Mouse (Mus musculus) left cerebral cortex, postnatal 4 days (tissue): Measurements from ENCODE around the gene Tas2r144. TPM values are rescaled to one million over a fixed set of nuclear protein-coding genes. Genes with fewer than 3 reads are reported as not detected.

Source experiments
- DNase-seq: peaks from one replicate; pipeline ENCODE4 v3.0.0-alpha.2; 2022
- intact Hi-C: fragments of 180-260 bp; cut with DNase I; formaldehyde crosslinking; loops from one replicate; pipeline ENCODE4 v1.15.1; 2025
- total RNA-seq, 2 experiments: library from RNA; stranded (reverse); gene quantifications; 2 replicates each; pipeline ENCODE4 v1.2.3; 2021

The Tas2r144 gene
- not detected for total RNA-seq

DNA sequence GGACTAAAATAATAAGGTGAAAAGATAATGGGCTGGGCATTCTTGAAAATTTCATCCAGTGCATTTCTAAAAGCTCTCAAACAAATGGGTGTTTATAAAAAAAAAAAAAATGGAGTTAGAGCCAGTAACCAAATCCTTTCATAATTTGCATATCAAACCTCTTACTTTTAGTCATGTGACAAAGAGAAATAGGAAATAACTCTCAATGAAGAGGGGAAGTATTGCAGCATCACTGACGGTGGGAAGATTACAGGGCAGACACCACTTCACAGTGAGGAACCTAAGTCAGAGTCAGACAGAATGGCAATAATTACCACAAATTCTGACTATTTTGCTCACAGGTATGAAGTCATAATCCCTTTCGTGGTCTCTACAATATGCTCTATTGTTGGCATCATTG is at the start of gene Tas2r144:
TSS of gene Tas2r144 (plus strand) at position 301 of the 400 bp plus-strand sequence.
- no peak for DNase-seq
- intact Hi-C loops, result no loop called here

GRCm38 (mm10) chr6:42182462-42182861 is 32.7 kb upstream of the Tas2r144 start:
- intact Hi-C loops, result no loop called here
- DNase-seq, result no peak

- DNase-seq, result no peak
- intact Hi-C loops, result no loop called here
Measured at GRCm38 (mm10) chr6:42186230-42186629, 28.9 kb upstream of the Tas2r144 start.

DNA sequence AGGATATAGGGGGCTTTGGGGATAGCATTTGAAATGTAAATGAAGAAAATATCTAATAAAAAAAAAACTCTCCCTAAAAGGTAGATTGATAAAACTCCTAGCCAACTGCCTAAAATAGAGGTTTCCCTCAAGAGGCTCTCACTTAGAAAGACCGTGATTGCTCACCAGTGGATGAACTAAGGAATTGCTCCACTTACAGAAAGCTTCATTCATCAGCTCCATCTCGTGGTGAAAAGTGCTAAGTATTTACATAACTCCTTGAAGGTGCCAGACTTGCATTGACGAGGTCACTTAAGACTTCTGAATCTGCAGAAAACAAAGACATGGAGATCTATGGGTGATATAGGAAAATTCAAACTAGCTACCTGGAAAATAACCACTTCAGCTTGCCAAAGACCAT is 17.4 kb upstream of the Tas2r144 start:
- DNase-seq, result no peak
- intact Hi-C loops, result loop anchor here (5.0 kb wide), 2 partner anchors 435 to 590 kb away; partner anchors contain the start of gene Ephb6

GRCm38 (mm10) chr6:42199498-42199897 is 15.6 kb upstream of the Tas2r144 start:
- no peak for DNase-seq
- intact Hi-C loops, result loop anchor here (5.0 kb wide), 2 partner anchors 437 to 592 kb away; partner anchors contain the start of gene Ephb6

DNA sequence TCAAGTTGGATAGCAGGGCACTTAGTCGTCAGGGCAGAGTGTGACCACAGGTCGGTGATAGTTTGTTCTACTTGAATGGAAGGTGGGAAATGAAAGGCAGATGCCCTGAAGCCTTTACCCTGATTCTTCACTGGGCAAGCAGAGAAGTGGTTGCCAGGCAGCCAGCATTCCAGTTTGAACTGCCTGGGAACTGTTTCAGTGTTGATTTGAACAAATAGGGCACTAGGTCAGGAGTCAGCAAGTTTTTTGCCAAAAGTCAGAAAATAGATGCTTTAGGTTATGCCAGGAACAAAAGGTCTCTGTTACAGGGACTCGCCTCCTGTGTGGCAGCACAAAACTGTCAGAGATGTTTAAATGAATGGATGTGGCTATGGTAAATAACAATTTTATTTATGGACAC is 7.2 kb downstream of the Tas2r144 start:
- intact Hi-C loops, result no loop called here
- DNase-seq, result peak; percentile 8

DNA sequence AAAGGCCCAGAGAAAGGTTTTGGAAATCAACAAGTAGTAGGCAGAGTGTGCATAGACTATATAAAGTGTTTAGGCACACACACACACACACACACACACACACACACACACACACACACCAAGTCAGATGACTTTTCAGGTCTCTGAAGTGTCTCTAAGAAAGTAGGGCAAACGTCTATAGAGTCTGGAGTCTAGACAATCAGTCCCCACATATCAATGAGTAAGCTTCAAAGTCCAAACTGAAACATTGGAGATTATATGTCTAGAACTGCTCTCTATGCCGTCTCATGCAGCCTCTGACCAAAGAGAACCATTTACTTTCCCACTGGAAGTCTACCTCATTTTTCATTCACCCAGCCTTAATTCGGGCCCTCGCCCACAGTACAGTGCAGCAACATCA is 9.9 kb downstream of the Tas2r144 start:
- intact Hi-C loops, result loop anchor here (5.0 kb wide), 2 partner anchors 37 to 357 kb away; partner anchors contain the start of genes Casp2 and Tmem139
- DNase-seq, result no peak

DNA sequence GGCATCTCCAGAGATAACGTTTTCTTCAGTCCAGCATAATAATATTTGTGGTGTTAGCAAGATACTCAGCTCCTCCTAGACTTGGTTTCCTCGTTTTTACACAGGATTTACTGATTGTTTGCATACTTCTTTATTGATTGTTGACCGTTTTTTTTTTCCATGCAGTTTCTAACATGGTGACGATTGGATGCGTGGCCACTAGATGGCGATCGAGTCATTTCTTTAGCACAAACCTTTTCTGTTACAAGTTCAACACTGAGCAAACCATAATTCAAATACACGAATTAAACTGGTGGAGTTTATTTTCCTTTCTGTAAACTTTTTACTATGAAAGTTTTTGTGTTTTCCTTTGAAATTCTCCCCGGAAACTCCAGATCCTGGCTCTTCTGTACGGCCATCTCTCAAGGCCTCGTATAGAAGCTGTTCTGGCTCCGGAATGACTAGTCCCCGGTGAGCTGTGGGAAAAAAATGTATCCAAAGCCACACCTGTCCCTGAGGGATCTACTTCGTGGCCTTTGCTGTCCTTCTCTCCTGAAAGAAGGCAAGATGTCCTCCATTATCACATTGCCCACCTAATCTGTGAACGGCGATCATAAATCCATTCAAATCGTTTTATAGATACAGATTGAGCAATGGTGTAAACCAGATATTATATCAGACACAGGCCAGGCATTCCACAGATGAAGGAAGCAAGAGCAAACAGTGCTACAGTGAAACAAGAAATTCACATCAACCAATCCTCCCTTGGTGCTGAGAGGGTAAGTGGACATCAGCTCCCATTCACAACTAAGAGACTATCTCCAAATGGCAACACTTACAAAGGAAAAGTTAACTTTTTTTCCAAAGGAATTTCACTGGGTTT is 12.3 kb downstream of the Tas2r144 start:
- peak; percentile 72 for DNase-seq
- intact Hi-C loops, result loop anchor here (5.0 kb wide), 2 partner anchors 35 to 355 kb away; partner anchors contain the start of genes Casp2 and Tmem139

DNA sequence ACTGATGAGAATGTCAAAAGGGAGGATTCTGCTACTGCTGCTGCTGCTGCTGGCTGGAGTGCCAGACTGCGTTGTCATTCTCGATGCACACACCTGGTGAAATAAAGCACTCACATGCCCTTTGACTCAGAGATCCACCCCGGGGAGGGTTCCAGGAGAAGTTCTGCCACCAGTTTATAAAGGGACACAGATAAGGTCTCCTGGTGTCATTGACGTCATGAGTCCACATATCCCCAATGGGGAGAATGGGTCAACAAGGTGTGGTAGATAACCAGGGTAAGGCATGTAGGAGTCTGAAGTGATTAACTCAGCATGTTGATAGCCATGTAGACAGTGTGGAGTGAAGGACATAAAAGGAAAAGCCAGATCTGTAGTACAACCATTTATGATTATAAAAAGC is 14.5 kb downstream of the Tas2r144 start:
- DNase-seq, result no peak
- intact Hi-C loops, result loop anchor here (5.0 kb wide), 2 partner anchors 33 to 353 kb away; partner anchors contain the start of genes Casp2 and Tmem139

DNA sequence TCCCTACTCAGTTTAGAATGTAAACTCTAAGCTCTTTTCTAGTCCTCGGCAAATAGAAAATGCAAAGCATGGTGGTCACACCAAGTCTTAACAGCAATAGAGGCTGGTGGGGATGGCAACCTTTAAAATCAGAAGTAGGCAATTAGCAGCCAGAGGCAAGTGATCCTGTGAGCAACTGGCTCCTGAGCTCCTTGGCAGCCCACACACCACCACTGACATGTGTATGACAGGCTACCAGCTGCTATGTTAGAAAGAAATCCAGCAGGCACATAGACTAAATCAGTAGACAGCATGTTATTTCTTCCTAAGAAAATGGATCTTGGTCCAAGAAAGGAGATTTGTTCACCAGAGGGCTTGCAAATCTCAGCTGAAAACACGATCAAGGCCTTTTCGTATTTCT is 16.1 kb downstream of the Tas2r144 start:
- no peak for DNase-seq

GRCm38 (mm10) chr6:42237276-42237805 is 22.2 kb downstream of the Tas2r144 start:
- intact Hi-C loops, result no loop called here
- DNase-seq, result no peak

More for the DNA sequence above, 16.1 kb downstream of the Tas2r144 start:
- intact Hi-C loops, result no loop called here

DNA sequence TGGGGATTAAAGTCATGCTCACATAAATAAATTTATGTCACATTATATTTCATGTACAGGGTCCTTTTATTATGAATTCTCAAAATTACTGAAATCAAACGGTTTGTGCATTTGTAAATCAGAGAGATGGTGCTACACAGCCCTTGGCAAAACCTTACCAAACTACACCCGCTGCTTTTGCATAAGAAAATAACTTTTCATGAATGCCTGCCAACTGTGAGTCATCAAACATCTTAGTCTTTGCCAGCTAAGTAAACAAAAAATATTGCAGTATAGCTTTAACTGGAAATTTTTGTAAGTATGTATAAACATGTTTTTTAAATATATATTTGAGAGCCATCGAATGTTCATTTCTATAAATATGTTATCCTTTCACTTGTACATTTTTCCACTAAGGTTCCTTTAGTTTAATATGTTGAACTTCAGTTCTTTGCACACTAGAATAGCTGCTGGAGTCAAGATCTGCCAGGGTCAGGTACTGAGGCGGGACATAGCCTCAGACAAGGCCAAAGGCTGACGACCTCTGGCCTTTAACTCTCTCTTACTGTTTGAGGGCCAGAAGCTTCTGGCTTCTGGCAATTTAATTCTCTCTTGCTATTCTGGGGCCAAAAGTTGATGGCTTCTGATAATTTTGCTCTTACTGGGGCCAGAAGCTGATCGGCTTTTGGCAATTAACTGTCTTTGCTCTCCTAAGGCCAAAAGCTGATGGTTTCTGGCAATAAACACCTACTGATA is 26.4 kb downstream of the Tas2r144 start:
- intact Hi-C loops, result no loop called here
- DNase-seq, result no peak

DNA sequence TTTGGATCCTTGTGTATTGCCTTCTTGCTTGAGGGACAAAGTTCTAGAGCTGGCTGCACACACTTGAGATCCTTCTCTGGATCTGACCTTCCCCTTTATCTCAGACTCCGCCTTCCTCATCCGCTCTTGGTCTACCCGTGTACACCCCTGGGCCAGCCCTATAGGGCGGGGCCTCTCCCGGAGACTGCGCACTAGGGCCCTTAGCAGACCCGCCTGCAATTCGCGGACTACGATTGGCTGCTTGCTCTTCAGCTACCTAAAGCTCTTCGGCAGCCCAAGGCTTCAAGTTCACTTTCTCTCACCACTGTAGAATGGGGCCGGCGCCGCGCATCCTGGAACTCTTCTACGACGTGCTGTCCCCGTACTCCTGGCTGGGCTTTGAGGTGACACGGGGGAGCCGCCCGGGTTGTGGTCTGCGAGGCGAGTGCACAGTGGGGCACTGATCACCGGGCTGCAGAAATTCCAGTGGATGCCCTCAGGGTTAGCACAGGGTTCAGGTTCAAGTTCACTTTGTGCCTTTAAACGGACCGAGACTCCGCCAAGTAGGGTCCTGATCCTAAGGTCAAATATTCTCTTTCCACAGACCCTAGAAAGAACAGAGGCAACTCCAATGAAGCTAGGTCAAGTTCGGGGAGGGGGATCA is 30.7 kb downstream of the Tas2r144 start, which contains the start of gene Gstk1:
TSS of gene Gstk1 (plus strand) at position 225 of the 643 bp plus-strand sequence.
- DNase-seq, result peak; percentile 75
- intact Hi-C loops, result no loop called here

GRCm38 (mm10) chr6:42247173-42247572 is 32.0 kb downstream of the Tas2r144 start:
- no peak for DNase-seq
- intact Hi-C loops, result no loop called here

DNA sequence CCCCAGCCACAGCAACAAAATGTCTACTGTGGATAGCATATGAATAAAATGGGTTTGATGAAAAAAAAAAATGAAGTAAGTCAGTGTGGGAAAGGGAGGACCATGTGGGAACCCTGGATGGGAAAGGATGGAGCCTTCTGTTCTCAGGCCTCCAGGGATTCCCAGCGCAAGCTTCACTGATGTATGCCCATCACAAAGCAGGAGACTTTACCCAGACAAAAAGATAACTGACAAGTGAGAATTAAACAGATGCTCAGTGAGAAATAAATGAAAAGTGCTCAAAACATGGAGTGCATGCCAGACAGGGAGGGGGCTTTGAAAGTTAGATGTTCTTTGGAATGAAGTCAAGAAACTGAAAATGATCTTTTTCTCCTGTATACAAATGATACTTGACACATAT is 32.9 kb downstream of the Tas2r144 start:
- DNase-seq, result no peak
- intact Hi-C loops, result no loop called here

- intact Hi-C loops, result no loop called here
- DNase-seq, result no peak
Measured at GRCm38 (mm10) chr6:42251791-42252190, 36.7 kb downstream of the Tas2r144 start.

GRCm38 (mm10) chr6:42253103-42253502 is 38.0 kb downstream of the Tas2r144 start:
- intact Hi-C loops, result no loop called here
- no peak for DNase-seq

GRCm38 (mm10) chr6:42257303-42257863 is 42.3 kb downstream of the Tas2r144 start:
- intact Hi-C loops, result no loop called here
- DNase-seq, result peak; percentile 53

GRCm38 (mm10) chr6:42260430-42260829 is 45.3 kb downstream of the Tas2r144 start:
- no peak for DNase-seq
- intact Hi-C loops, result loop anchor here (5.0 to 10.0 kb wide), 2 partner anchors 33 to 656 kb away; partner anchors contain the start of gene Ephb6
